Mouse (Mus musculus) CH12.LX (cell line): Measurements from ENCODE around the gene Rap1a. TPM values are rescaled to one million over a fixed set of nuclear protein-coding genes. Genes with fewer than 3 reads are reported as not detected.

Experiments
- DNase-seq: peaks from one replicate; pipeline ENCODE4 v3.0.0-alpha.2; 2013; ENCODE audit errors: extremely low read depth
- H3K27ac ChIP-seq: 2 replicates; pipeline ENCODE4 v1.5.1; 2012; ENCODE audit warnings: low read depth, mild to moderate bottlenecking, control low read depth, moderate library complexity; ENCODE audit not compliant: insufficient read depth
- H3K27me3 ChIP-seq: replicated peaks from 2 replicates; pipeline ENCODE3; 2012; ENCODE audit warnings: inconsistent platforms
- H3K36me3 ChIP-seq, 2 experiments: replicated peaks in 1 of 2; 2 replicates each; pipeline versions ENCODE3 to v1.6.1; 2012; ENCODE audit warnings: inconsistent platforms in 1 of 2, low read length in 1 of 2, mild to moderate bottlenecking in 1 of 2, mixed read lengths in 1 of 2, moderate library complexity in 1 of 2; ENCODE audit not compliant: control insufficient read depth in 1 of 2, insufficient read depth in 1 of 2
- H3K4me1 ChIP-seq, 2 experiments: 2 replicates each; pipeline ENCODE4 v1.6.1; 2012; ENCODE audit warnings: inconsistent platforms in 1 of 2, moderate library complexity in 1 of 2; ENCODE audit not compliant: insufficient read depth in 2 of 2, control insufficient read depth in 1 of 2
- H3K4me2 ChIP-seq: 2 replicates; pipeline ENCODE4 v1.6.1; 2012; ENCODE audit warnings: low read depth, mild to moderate bottlenecking, control low read depth; ENCODE audit not compliant: poor library complexity, insufficient read depth, severe bottlenecking
- H3K4me3 ChIP-seq, 3 experiments: fragments of 150-350 bp in 1 of 3; sonication (generic) in 1 of 3; replicated peaks in 1 of 3; 2 replicates each; pipeline versions ENCODE3 to v1.5.1; 2011 to 2012; ENCODE audit warnings: low read depth in 2 of 3, low read length in 2 of 3, mild to moderate bottlenecking in 2 of 3, moderate library complexity in 2 of 3, control low read depth in 1 of 3, improper control_type of control experiment in 1 of 3, inconsistent platforms in 1 of 3, mixed read lengths in 1 of 3; ENCODE audit not compliant: poor library complexity in 1 of 3
- H3K79me2 ChIP-seq: replicated peaks from 2 replicates; pipeline ENCODE4 v1.6.1; 2012; ENCODE audit warnings: mild to moderate bottlenecking, moderate library complexity; ENCODE audit not compliant: control insufficient read depth, poor library complexity, insufficient read depth, severe bottlenecking; ENCODE audit errors: extremely low read depth
- H3K9ac ChIP-seq: 2 replicates; pipeline ENCODE4 v1.6.1; 2012; ENCODE audit warnings: low read depth, mild to moderate bottlenecking, control low read depth, moderate library complexity; ENCODE audit not compliant: insufficient read depth
- H3K9me3 ChIP-seq: replicated peaks from 2 replicates; pipeline ENCODE3; 2012; ENCODE audit warnings: low read length, inconsistent platforms, mixed read lengths
- CTCF ChIP-seq, 2 experiments: IDR thresholded peaks in 1 of 2; conservative IDR thresholded peaks in 1 of 2; 2 replicates each; pipeline ENCODE4 v1.5.1; 2011 to 2012; ENCODE audit warnings: low read depth in 2 of 2, low read length in 2 of 2, improper control_type of control experiment in 1 of 2, inconsistent platforms in 1 of 2, mild to moderate bottlenecking in 1 of 2, moderate library complexity in 1 of 2
- EP300 ChIP-seq: IDR thresholded peaks from 2 replicates; pipeline ENCODE4 v1.6.1; 2011; ENCODE audit warnings: low read length, improper control_type of control experiment
- GABPA ChIP-seq: IDR thresholded peaks from 2 replicates; pipeline ENCODE4 v1.6.1; 2012; ENCODE audit warnings: low read depth, low read length, improper control_type of control experiment, inconsistent platforms; ENCODE audit not compliant: insufficient replicate concordance
- HCFC1 ChIP-seq: IDR thresholded peaks from 2 replicates; pipeline ENCODE4 v1.6.1; 2012; ENCODE audit warnings: low read depth, mild to moderate bottlenecking, inconsistent platforms, low read length, improper control_type of control experiment
- IRF4 ChIP-seq: IDR thresholded peaks from 2 replicates; pipeline ENCODE4 v1.6.1; 2014; ENCODE audit warnings: low read depth, mild to moderate bottlenecking, inconsistent platforms, low read length, improper control_type of control experiment
- JUND ChIP-seq: conservative IDR thresholded peaks from 2 replicates; pipeline ENCODE4 v1.6.1; 2011; ENCODE audit warnings: low read depth, low read length, improper control_type of control experiment
- KAT2A ChIP-seq: IDR thresholded peaks from 2 replicates; pipeline ENCODE4 v1.6.1; 2012; ENCODE audit warnings: low read length, improper control_type of control experiment, inconsistent platforms; ENCODE audit not compliant: insufficient replicate concordance
- MAX ChIP-seq: IDR thresholded peaks from 2 replicates; pipeline ENCODE4 v1.6.1; 2011; ENCODE audit warnings: low read length, improper control_type of control experiment
- MAZ ChIP-seq: IDR thresholded peaks from 2 replicates; pipeline ENCODE4 v1.6.1; 2012; ENCODE audit warnings: low read depth, mild to moderate bottlenecking, inconsistent platforms, low read length, improper control_type of control experiment, moderate library complexity
- MEF2A ChIP-seq: IDR thresholded peaks from 2 replicates; pipeline ENCODE4 v1.6.1; 2014; ENCODE audit warnings: low read depth, mild to moderate bottlenecking, inconsistent platforms, low read length, improper control_type of control experiment, borderline replicate concordance
- MXI1 ChIP-seq: IDR thresholded peaks from 2 replicates; pipeline ENCODE4 v1.6.1; 2011; ENCODE audit warnings: mild to moderate bottlenecking, low read depth, low read length, improper control_type of control experiment
- MYC ChIP-seq: IDR thresholded peaks from 2 replicates; pipeline ENCODE4 v1.6.1; 2011; ENCODE audit warnings: low read depth, mild to moderate bottlenecking, improper control_type of control experiment, low read length
- NELFE ChIP-seq: IDR thresholded peaks from 2 replicates; pipeline ENCODE4 v1.6.1; 2011; ENCODE audit warnings: low read depth, low read length, improper control_type of control experiment
- PAX5 ChIP-seq: IDR thresholded peaks from 2 replicates; pipeline ENCODE4 v1.6.1; 2012; ENCODE audit warnings: low read length, inconsistent platforms, mixed read lengths
- SMC3 ChIP-seq: IDR thresholded peaks from 2 replicates; pipeline ENCODE4 v1.6.1; 2011; ENCODE audit warnings: low read depth, low read length, improper control_type of control experiment
- TBP ChIP-seq: conservative IDR thresholded peaks from 2 replicates; pipeline ENCODE4 v1.6.1; 2011; ENCODE audit warnings: low read depth, low read length, improper control_type of control experiment
- UBTF ChIP-seq: IDR thresholded peaks from 2 replicates; pipeline ENCODE4 v1.6.1; 2012; ENCODE audit warnings: low read depth, mild to moderate bottlenecking, inconsistent platforms, low read length, improper control_type of control experiment, moderate library complexity
- USF1 ChIP-seq: IDR thresholded peaks from 2 replicates; pipeline ENCODE4 v1.6.1; 2014; ENCODE audit warnings: low read depth, mild to moderate bottlenecking, inconsistent platforms, low read length, improper control_type of control experiment
- USF2 ChIP-seq: conservative IDR thresholded peaks from 2 replicates; pipeline ENCODE4 v1.6.1; 2011; ENCODE audit warnings: low read depth, low read length, improper control_type of control experiment
- ZC3H11A ChIP-seq: IDR thresholded peaks from 2 replicates; pipeline ENCODE4 v1.6.1; 2012; ENCODE audit warnings: low read depth, mild to moderate bottlenecking, inconsistent platforms, low read length, improper control_type of control experiment
- ZKSCAN1 ChIP-seq: IDR thresholded peaks from 2 replicates; pipeline ENCODE4 v1.6.1; 2012; ENCODE audit warnings: low read depth, inconsistent platforms, low read length, improper control_type of control experiment, borderline replicate concordance
- ZMIZ1 ChIP-seq: IDR thresholded peaks from 2 replicates; pipeline ENCODE4 v1.6.1; 2012; ENCODE audit warnings: low read depth, mild to moderate bottlenecking, inconsistent platforms, low read length, improper control_type of control experiment
- ZNF384 ChIP-seq: IDR thresholded peaks from 2 replicates; pipeline ENCODE4 v1.6.1; 2012; ENCODE audit warnings: low read depth, low read length, improper control_type of control experiment, inconsistent platforms
- dilution Hi-C: fragments of 300-500 bp; cut with MboI; formaldehyde crosslinking; loops from 2 replicates; pipeline ENCODE4 v1.14.3; 2020; ENCODE audit warnings: low sequenced_read_pairs; ENCODE audit not compliant: extremely low pct_unique_long_range_greater_than_20kb, extremely low pct_ligation_motif_present
- in situ Hi-C: fragments of 300-500 bp; cut with MboI; formaldehyde crosslinking; loops from 3 replicates; pipeline ENCODE4 v1.14.3; 2019; ENCODE audit warnings: low sequenced_read_pairs, low pct_ligation_motif_present, low pct_unique_long_range_greater_than_20kb, mixed read lengths
- polyA plus RNA-seq: library from polyadenylated mRNA; unstranded; fragments of >175 nt; gene quantifications from 2 replicates; pipeline ENCODE4 v1.2.1, GENCODE M21; 2012; ENCODE audit warnings: low read depth; ENCODE audit not compliant: insufficient read length
- total RNA-seq, 2 experiments: library from RNA; depleted of rRNA; stranded (reverse); fragments of 300-350 nt in 1 of 2; fragments of >200 nt in 1 of 2; gene quantifications; 2 replicates each; pipeline ENCODE4 v1.2.3; 2012 to 2014

Gene Rap1a
- total and polyA plus RNA-seq, 3 experiments, result 63.3 to 250 (median 209) TPM

GRCm38 (mm10) chr3:105757323-105758083 lies 43.6 kb downstream of the Rap1a start:
- no peak overlapping the region for H3K4me3 ChIP-seq
- DNase-seq, result no peak
- in situ Hi-C loops, result no loop called here
- no peak overlapping the region for H3K9ac ChIP-seq
- no peak for TF ChIP-seq MYC
- TF ChIP-seq JUND, result no peak
- TF ChIP-seq MAX, result no peak
- TF ChIP-seq ZMIZ1, result no peak
- TF ChIP-seq GABPA, result no peak
- TF ChIP-seq EP300, result no peak
- no peak for TF ChIP-seq ZNF384
- TF ChIP-seq MXI1, result no peak
- TF ChIP-seq USF1, result no peak
- no peak for TF ChIP-seq SMC3
- no peak for TF ChIP-seq NELFE
- no peak for TF ChIP-seq ZKSCAN1
- TF ChIP-seq HCFC1, result no peak
- TF ChIP-seq UBTF, result no peak
- TF ChIP-seq, all 38 proteins: peak for 0
- no peaks in the 10 kb centered on the region for H3K27me3 ChIP-seq
- H3K36me3 ChIP-seq, result peaks cover 0 to 24% of the 10 kb centered on the region in 2 experiments
- H3K4me1 ChIP-seq, result peaks cover 3 to 70% of the 10 kb centered on the region in 2 experiments
- H3K79me2 ChIP-seq, result peaks cover 76% of the 10 kb centered on the region
- H3K4me2 ChIP-seq, result no peak overlapping the region
- H3K9me3 ChIP-seq, result no peaks in the 10 kb centered on the region
- dilution Hi-C loops, result no loop called here
- no peak overlapping the region for H3K27ac ChIP-seq

GRCm38 (mm10) chr3:105756505-105756904 lies 44.6 kb downstream of the Rap1a start:
- Histone ChIP-seq H3K79me2 (peaks cover 78% of the 10 kb centered on the region), H3K27ac (no peak overlapping the region), H3K9ac (no peak overlapping the region), H3K4me2 (no peak overlapping the region), H3K4me1 (peaks cover 0 to 66% of the 10 kb centered on the region in 2 experiments; a peak in 3 of 4 replicates), H3K4me3 (no peak overlapping the region), H3K36me3 (peaks cover 0 to 22% of the 10 kb centered on the region in 2 experiments), H3K9me3 (no peaks in the 10 kb centered on the region), H3K27me3 (no peaks in the 10 kb centered on the region)
- DNase-seq, result no peak
- in situ Hi-C loops, result no loop called here
- dilution Hi-C loops, result no loop called here
- TF ChIP-seq ZKSCAN1 (no peak), PAX5 (no peak), UBTF (no peak), GABPA (no peak), USF2 (no peak), KAT2A (no peak), SMC3 (no peak), IRF4 (no peak), MEF2A (no peak), MAZ (no peak), ZC3H11A (no peak), CTCF (conservative IDR thresholded peaks at IDR 0.05 in 1 of 2, IDR thresholded peaks at IDR 0.05 in 1 of 2; ENCODE audit: low read depth in 2 of 2, low read length in 2 of 2) (no peak), TBP (no peak)
